Mouse (Mus musculus): Measurements from ENCODE around the gene Pheta2. TPM values are rescaled to one million over a fixed set of nuclear protein-coding genes. Genes with fewer than 3 reads are reported as not detected.
"Not testable (repeated sequence)": the region's sequence is repeated elsewhere in the genome, so short reads cannot be mapped to it uniquely, and the experiment has no call there.

Gene Pheta2
- polyA plus RNA-seq, 1 experiment from 2014 or later = 3.0 TPM

DNA sequence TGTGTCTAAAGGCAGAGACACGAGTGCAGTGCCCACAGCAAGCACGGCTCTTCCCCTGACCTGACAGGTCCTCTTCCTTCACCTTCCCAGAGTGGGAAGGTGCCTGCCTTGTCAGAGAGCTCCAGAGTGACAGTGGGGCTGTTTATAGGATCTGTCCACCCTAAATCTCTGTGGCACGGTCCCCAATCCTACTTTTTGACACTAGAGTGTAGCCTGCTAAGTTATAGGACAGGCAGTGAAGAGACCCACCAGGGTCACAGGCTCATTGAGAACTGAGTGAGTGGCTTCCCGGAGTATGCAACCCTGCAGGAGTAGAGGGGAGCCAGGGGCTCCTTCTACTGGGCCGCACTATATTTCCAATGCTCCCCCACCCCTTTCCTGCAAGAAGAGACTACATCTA is 39.0 kb downstream of the Pheta2 start:
- 77% methylated on average over 5 of the region's 5 CpGs for WGBS
- Histone ChIP-seq H3K36me3 (no peaks in the 10 kb centered on the region), H3K27me3 (no peaks in the 10 kb centered on the region; the same call in 1 of the 2 replicates)

DNA sequence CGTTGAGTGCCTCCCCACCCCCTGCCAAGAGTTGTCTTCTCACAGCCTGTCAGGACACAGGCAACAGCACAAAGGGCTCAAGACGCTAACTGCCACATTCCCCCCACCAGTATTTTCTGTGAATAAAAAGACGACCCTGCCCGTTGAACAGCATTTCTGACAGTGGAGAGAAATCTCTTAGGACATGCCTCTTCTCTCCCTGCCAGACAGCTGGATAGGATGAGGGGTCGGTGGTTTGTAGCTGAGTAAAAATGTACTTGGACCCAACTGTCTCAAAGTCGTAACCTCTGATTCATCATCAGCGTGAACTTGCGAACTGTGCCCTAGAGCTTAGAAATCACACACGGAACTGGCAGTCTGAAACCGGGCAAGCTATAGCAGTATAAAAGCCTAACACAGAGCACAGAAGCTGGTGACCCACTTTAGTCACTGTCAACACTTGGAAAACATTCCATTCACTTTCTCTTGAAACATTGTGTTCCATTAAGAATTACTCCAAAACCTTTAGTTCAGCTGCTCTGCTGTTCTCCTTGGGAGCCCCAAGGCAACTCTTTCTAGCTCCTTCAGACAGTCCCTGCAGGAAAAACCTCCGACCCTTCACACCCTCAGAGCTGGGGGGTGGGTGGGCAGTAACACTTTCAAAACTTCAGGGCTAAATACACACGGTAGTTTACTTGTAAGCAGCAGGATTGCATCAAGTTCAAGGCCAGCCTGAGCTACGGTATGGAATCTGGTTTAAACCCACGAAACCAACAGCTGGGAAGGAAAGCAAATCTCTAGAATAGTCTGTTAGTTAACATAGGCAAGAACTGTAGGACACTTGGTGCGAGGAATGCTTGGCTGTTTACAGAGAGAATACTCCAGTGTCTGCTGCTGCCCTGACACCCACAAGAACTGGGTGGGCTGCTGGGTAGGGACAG is 39.8 kb downstream of the Pheta2 start:
- no peaks in the 10 kb centered on the region for H3K36me3 ChIP-seq
- no peak overlapping the region for H3K9ac ChIP-seq
- no peak overlapping the region for H3K27ac ChIP-seq (replicated peaks)
- no peaks in the 10 kb centered on the region; the same call in 1 of the 2 replicates for H3K27me3 ChIP-seq
- no peaks in the 10 kb centered on the region for H3K9me3 ChIP-seq
- no peak for ATAC-seq (ENCODE audit: low read depth)
- WGBS = 47% methylated on average over 15 of the region's 15 CpGs
- H3K4me1 ChIP-seq (replicated peaks) = peaks cover 21% of the 10 kb centered on the region
- no peak overlapping the region for H3K4me2 ChIP-seq
- no peak overlapping the region for H3K4me3 ChIP-seq

More for the DNA sequence above, 39.0 kb downstream of the Pheta2 start:
- H3K4me1 ChIP-seq (replicated peaks) = peaks cover 21% of the 10 kb centered on the region
- H3K4me3 ChIP-seq = no peak overlapping the region
- no peaks in the 10 kb centered on the region for H3K9me3 ChIP-seq
- ATAC-seq (ENCODE audit: low read depth) = no peak
- H3K27ac ChIP-seq (replicated peaks) = no peak overlapping the region
- no peak overlapping the region for H3K4me2 ChIP-seq
- no peak overlapping the region for H3K9ac ChIP-seq

DNA sequence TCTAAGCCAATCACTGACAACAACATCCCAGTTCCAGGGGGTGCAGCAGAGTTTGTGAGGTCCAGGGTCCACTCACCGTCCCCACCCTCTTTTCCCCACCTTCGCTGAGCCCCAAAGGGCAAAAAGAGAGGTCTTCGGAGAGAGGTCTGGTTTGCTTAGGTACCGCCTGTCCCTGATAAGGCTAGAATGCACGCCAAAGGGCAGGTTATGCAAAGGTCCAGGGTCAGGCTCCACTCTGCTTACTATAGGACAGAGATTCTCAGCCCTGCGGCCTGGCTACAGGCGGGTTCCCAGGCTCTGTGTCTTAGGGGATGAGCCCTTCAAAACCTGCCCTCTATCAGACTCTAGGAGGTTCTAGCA is 40.7 kb downstream of the Pheta2 start:
- Histone ChIP-seq H3K36me3 (no peaks in the 10 kb centered on the region), H3K4me2 (peak overlapping the region; percentile 56), H3K4me3 (peak overlapping the region; percentile 34), H3K9ac (peak overlapping the region; percentile 48; the same call in 1 of the 2 replicates), H3K9me3 (no peaks in the 10 kb centered on the region), H3K27ac (replicated peaks) (no peak overlapping the region; the same call in 1 of the 2 replicates), H3K27me3 (no peaks in the 10 kb centered on the region; the same call in 1 of the 2 replicates), H3K4me1 (replicated peaks) (peaks cover 21% of the 10 kb centered on the region)
- ATAC-seq (ENCODE audit: low read depth) = peak; percentile 67; the same call in 1 of the 2 replicates
- 23% methylated on average over 7 of the region's 7 CpGs for WGBS

DNA sequence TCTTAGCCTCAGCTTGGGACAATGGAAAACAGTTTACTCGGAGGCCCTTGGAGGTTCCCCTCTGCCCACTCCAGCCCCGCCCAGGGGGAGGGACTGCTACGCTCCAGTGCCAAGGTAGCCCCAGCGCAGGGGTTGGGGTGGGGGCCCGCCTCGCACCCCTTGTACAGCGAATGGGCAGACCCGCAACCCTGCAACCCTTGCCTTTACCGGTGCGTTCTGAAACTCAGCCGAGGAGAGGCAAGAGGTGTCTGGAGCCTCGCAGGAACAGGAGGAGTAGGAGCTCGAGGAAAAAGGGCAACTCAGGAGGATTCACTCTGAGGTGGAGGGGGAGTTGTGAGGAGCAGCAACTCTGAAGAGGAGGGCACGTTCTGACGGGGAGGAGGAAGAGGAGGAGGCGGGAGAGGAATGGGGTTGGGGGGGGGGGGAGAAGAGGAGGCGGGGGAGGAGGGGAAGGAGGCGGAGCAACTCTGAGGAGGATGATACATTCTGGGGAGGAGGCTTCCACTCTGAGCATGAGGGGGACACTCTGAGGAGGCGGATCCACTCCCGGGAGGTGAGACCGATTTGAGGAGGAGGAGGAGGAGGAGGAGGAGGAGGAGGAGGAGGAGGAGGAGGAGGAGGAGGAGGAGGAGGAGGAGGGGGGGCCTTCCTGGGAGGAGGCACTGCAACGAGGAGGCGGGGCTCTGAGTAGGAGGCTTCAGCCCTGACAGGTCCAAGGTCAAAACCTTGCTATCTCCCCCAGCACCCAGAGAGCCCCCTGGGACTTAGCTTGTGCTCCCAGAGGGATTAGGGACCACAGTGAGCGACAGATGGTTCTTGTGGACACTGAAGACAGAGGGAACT is 41.4 kb downstream of the Pheta2 start, which contains the start of gene Cyp2d22:
TSS of gene Cyp2d22 (minus strand) at position 390 of the 843 bp plus-strand sequence.
- Histone ChIP-seq H3K27me3 (no peaks in the 10 kb centered on the region; the same call in 1 of the 2 replicates), H3K4me3 (peak within 1 kb of the TSS; percentile 34), H3K9ac (peak within 1 kb of the TSS; percentile 63), H3K4me1 (replicated peaks) (peaks cover 21% of the 10 kb centered on the region), H3K27ac (replicated peaks) (no peak within 1 kb of the TSS; the same call in 1 of the 2 replicates), H3K36me3 (no peaks in the 10 kb centered on the region), H3K9me3 (no peaks in the 10 kb centered on the region), H3K4me2 (peak within 1 kb of the TSS; percentile 56)
- WGBS = 1% methylated on average over 18 of the region's 24 CpGs
- peak; percentile 77 for ATAC-seq (ENCODE audit: low read depth)

DNA sequence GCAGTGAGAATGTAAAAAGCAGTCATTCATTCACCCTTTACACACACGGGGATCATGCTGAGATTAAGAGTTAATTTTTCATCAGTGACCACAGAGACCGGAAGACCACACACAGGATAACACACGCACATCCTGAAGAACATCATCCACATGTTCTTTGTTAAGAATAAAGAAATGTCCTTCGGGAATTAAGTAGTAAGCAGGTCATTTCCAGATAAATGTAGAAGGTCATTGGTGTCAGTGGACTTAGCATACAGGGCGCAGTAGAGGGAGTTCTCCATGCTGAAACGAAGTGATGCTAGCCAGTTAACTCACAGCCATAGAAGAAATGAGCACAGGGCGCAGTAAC is 41.9 kb downstream of the Pheta2 start:
- no peaks in the 10 kb centered on the region for H3K36me3 ChIP-seq
- H3K9ac ChIP-seq = peak overlapping the region; percentile 63
- no peaks in the 10 kb centered on the region; the same call in 1 of the 2 replicates for H3K27me3 ChIP-seq
- H3K9me3 ChIP-seq = no peaks in the 10 kb centered on the region
- peaks cover 21% of the 10 kb centered on the region for H3K4me1 ChIP-seq (replicated peaks)
- WGBS = 33% methylated on average over 7 of the region's 7 CpGs
- H3K4me2 ChIP-seq = peak overlapping the region; percentile 56
- peak overlapping the region; percentile 34 for H3K4me3 ChIP-seq
- H3K27ac ChIP-seq (replicated peaks) = no peak overlapping the region
- ATAC-seq (ENCODE audit: low read depth) = no peak

DNA sequence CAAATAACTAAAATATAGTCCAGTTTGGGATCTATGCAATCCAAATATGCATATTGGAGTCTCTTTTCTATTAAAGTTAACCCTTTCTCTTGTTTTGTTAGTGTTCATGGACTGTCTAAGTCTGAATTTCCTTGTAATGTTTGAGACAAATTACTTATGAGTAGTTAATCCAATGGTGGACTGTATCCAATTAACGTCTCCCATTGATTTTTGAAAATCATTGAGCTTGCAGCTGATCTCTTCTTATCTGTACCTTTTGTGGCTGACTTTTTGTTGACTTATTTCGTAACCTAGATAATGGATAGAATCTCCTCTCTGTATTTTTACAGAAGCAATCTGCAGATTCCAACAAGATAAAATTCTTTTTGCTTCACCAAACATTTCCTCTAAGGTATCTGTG is 43.7 kb downstream of the Pheta2 start:
- no peak for ATAC-seq (ENCODE audit: low read depth)
- Histone ChIP-seq H3K27me3 (no peaks in the 10 kb centered on the region; the same call in 1 of the 2 replicates), H3K36me3 (no peaks in the 10 kb centered on the region), H3K4me3 (no peak overlapping the region), H3K27ac (replicated peaks) (no peak overlapping the region), H3K4me1 (replicated peaks) (peaks cover 12% of the 10 kb centered on the region), H3K4me2 (no peak overlapping the region), H3K9ac (no peak overlapping the region), H3K9me3 (no peaks in the 10 kb centered on the region)
- 94% methylated on average over 2 of the region's 2 CpGs for WGBS

DNA sequence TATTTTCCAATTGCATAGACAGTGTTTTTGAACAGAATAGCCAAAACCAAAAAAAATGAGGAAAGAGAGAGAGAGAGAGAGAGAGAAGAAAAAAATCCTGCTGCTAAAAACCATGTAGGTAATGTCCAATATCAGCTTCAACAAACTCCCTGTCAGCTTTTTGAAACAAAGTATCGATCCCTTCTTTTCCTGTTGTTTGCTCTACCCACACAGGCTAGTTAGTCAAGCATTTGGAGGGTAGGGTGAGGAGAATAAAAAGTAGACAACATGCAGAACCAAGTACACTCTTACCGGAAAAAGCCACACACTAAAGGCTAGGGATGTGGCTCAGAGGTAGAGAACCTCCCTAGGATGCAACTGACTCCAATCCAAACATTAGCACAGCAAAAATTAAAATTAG is 47.0 kb downstream of the Pheta2 start:
- no peaks in the 10 kb centered on the region; the same call in 1 of the 2 replicates for H3K27me3 ChIP-seq
- peaks cover 3% of the 10 kb centered on the region for H3K4me1 ChIP-seq (replicated peaks)
- no peaks in the 10 kb centered on the region for H3K9me3 ChIP-seq
- H3K9ac ChIP-seq = no peak overlapping the region
- H3K27ac ChIP-seq (replicated peaks) = no peak overlapping the region
- WGBS = 92% methylated on average over 2 of the region's 2 CpGs
- no peak overlapping the region for H3K4me3 ChIP-seq
- H3K36me3 ChIP-seq = no peaks in the 10 kb centered on the region
- H3K4me2 ChIP-seq = no peak overlapping the region
- no peak for ATAC-seq (ENCODE audit: low read depth)

DNA sequence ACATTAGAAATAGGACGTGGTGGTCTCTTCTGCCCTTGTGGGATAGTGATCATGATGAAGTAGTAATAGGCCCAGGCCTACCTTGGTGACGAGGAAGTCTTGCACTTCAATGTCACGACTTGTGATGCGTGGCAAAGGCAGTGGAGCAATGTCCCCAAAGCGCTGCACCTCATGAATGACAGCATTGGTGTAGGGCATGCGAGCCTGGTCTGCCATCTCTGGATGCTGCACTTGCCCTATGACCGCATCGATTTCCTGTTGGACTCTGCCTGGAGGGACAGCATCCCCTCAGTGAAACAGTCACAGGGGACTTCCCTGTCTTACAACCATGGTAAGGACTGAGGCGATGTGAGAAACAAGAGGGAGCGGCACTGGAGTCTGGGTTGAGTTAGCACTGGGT is 51.2 kb downstream of the Pheta2 start:
- not testable (repeated sequence) for H3K36me3 ChIP-seq; H3K9me3 ChIP-seq; H3K4me1 ChIP-seq (replicated peaks); H3K27me3 ChIP-seq; H3K27ac ChIP-seq (replicated peaks); H3K9ac ChIP-seq; H3K4me3 ChIP-seq; H3K4me2 ChIP-seq; ATAC-seq (ENCODE audit: low read depth)
- 91% methylated on average over 10 of the region's 10 CpGs for WGBS

DNA sequence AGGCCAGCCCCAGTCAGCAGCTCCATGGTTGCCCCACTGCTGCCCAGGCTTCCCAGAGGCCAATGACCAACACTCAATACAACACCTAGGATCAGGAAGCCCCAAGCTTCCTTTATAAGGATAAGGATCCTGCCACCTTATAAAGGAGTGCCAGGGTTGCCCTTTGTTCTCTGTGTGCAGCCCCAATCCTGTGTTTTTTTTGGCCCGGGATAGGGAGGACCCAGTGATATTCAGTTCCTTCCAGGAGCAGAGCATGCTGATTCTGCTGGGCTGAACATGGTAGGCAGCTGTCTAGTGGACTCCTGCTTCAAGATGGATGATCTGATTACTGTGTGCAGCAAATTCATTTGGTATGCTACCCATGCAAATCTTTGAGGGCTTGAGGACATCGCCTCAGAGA is 55.2 kb downstream of the Pheta2 start, which contains the start of gene Cyp2d11:
TSS of gene Cyp2d11 (minus strand) at position 101 of the 400 bp plus-strand sequence.
- 71% methylated on average over 2 of the region's 2 CpGs for WGBS

More for the DNA sequence above, 55.2 kb downstream of the Pheta2 start, which contains the start of gene Cyp2d11:
- not testable (repeated sequence) for H3K4me3 ChIP-seq; H3K27ac ChIP-seq (replicated peaks); H3K4me2 ChIP-seq; H3K9ac ChIP-seq; H3K4me1 ChIP-seq (replicated peaks); H3K27me3 ChIP-seq; H3K9me3 ChIP-seq; ATAC-seq (ENCODE audit: low read depth); H3K36me3 ChIP-seq
